Mouse (Mus musculus): ENCODE data around the gene Crhbp. TPM values are rescaled to one million over a fixed set of nuclear protein-coding genes. Genes with fewer than 3 reads are reported as not detected.

The Crhbp gene
- polyA plus RNA-seq, 1 experiment from 2014 or later, result 1.2 TPM

GRCm38 (mm10) chr13:95470970-95471369 lies 26.2 kb upstream of the Crhbp start:
- WGBS, result 59% methylated on average over 2 of the region's 2 CpGs
- Histone ChIP-seq H3K4me2 (ENCODE audit: low read depth) (no peak overlapping the region), H3K4me3 (ENCODE audit: low read depth, low read length) (no peak overlapping the region), H3K27me3 (ENCODE audit: control insufficient read depth, insufficient read depth, low read length) (no peaks in the 10 kb centered on the region), H3K9ac (ENCODE audit: low read length) (no peak overlapping the region), H3K4me1 (ENCODE audit: control insufficient read depth, insufficient read depth, low read length) (no peaks in the 10 kb centered on the region), H3K27ac (ENCODE audit: low read depth, low read length) (no peak overlapping the region), H3K36me3 (ENCODE audit: control insufficient read depth, insufficient read depth, low read length) (no peaks in the 10 kb centered on the region), H3K9me3 (ENCODE audit: control insufficient read depth, low read length) (no peaks in the 10 kb centered on the region)
- no peak for ATAC-seq (ENCODE audit: insufficient read depth, low FRiP score, low TSS enrichment)
- peak; percentile 17 for DNase-seq (ENCODE audit: low spot score)

GRCm38 (mm10) chr13:95451529-95451928 lies 6.8 kb upstream of the Crhbp start:
- no peaks in the 10 kb centered on the region for H3K9me3 ChIP-seq (ENCODE audit: control insufficient read depth, low read length)
- no peak overlapping the region for H3K4me3 ChIP-seq (ENCODE audit: low read depth, low read length)
- DNase-seq (ENCODE audit: low spot score) (no peak), ATAC-seq (ENCODE audit: insufficient read depth, low FRiP score, low TSS enrichment) (no peak)
- WGBS, result 70% methylated on average over 2 of the region's 2 CpGs
- no peak overlapping the region for H3K4me2 ChIP-seq (ENCODE audit: low read depth)
- no peak overlapping the region for H3K9ac ChIP-seq (ENCODE audit: low read length)
- no peaks in the 10 kb centered on the region for H3K36me3 ChIP-seq (ENCODE audit: control insufficient read depth, insufficient read depth, low read length)
- no peak overlapping the region for H3K27ac ChIP-seq (ENCODE audit: low read depth, low read length)
- no peaks in the 10 kb centered on the region for H3K27me3 ChIP-seq (ENCODE audit: control insufficient read depth, insufficient read depth, low read length)
- no peaks in the 10 kb centered on the region for H3K4me1 ChIP-seq (ENCODE audit: control insufficient read depth, insufficient read depth, low read length)

GRCm38 (mm10) chr13:95450636-95451210 lies 6.0 kb upstream of the Crhbp start:
- no peak for DNase-seq (ENCODE audit: low spot score)
- H3K4me3 ChIP-seq (ENCODE audit: low read depth, low read length), result no peak overlapping the region
- no peak overlapping the region for H3K9ac ChIP-seq (ENCODE audit: low read length)
- no peak overlapping the region for H3K27ac ChIP-seq (ENCODE audit: low read depth, low read length)
- no peak overlapping the region for H3K4me2 ChIP-seq (ENCODE audit: low read depth)
- no peaks in the 10 kb centered on the region for H3K27me3 ChIP-seq (ENCODE audit: control insufficient read depth, insufficient read depth, low read length)
- WGBS, result 90% methylated on average over 9 of the region's 9 CpGs
- no peaks in the 10 kb centered on the region for H3K36me3 ChIP-seq (ENCODE audit: control insufficient read depth, insufficient read depth, low read length)
- no peak for ATAC-seq (ENCODE audit: insufficient read depth, low FRiP score, low TSS enrichment)
- H3K9me3 ChIP-seq (ENCODE audit: control insufficient read depth, low read length), result no peaks in the 10 kb centered on the region
- no peaks in the 10 kb centered on the region for H3K4me1 ChIP-seq (ENCODE audit: control insufficient read depth, insufficient read depth, low read length)

GRCm38 (mm10) chr13:95449730-95450129 lies 5.0 kb upstream of the Crhbp start:
- H3K27me3 ChIP-seq (ENCODE audit: control insufficient read depth, insufficient read depth, low read length), result peaks cover 7% of the 10 kb centered on the region
- no peaks in the 10 kb centered on the region for H3K9me3 ChIP-seq (ENCODE audit: control insufficient read depth, low read length)
- H3K9ac ChIP-seq (ENCODE audit: low read length), result no peak overlapping the region
- no peak for ATAC-seq (ENCODE audit: insufficient read depth, low FRiP score, low TSS enrichment)
- no peak overlapping the region for H3K4me3 ChIP-seq (ENCODE audit: low read depth, low read length)
- H3K4me2 ChIP-seq (ENCODE audit: low read depth), result no peak overlapping the region
- H3K4me1 ChIP-seq (ENCODE audit: control insufficient read depth, insufficient read depth, low read length), result no peaks in the 10 kb centered on the region
- 82% methylated on average over 3 of the region's 3 CpGs for WGBS
- H3K36me3 ChIP-seq (ENCODE audit: control insufficient read depth, insufficient read depth, low read length), result no peaks in the 10 kb centered on the region
- DNase-seq (ENCODE audit: low spot score), result no peak
- H3K27ac ChIP-seq (ENCODE audit: low read depth, low read length), result no peak overlapping the region

- Histone ChIP-seq H3K9me3 (ENCODE audit: control insufficient read depth, low read length) (no peaks in the 10 kb centered on the region), H3K4me2 (ENCODE audit: low read depth) (peak overlapping the region; percentile 84), H3K27ac (ENCODE audit: low read depth, low read length) (no peak overlapping the region), H3K4me3 (ENCODE audit: low read depth, low read length) (peak overlapping the region; percentile 43; the same call in 1 of the 2 replicates), H3K9ac (ENCODE audit: low read length) (no peak overlapping the region; the same call in 1 of the 2 replicates), H3K4me1 (ENCODE audit: control insufficient read depth, insufficient read depth, low read length) (peaks cover 3% of the 10 kb centered on the region; the same call in 1 of the 2 replicates), H3K27me3 (ENCODE audit: control insufficient read depth, insufficient read depth, low read length) (peaks cover 31% of the 10 kb centered on the region), H3K36me3 (ENCODE audit: control insufficient read depth, insufficient read depth, low read length) (no peaks in the 10 kb centered on the region)
- WGBS, result 10% methylated on average over 7 of the region's 7 CpGs
- DNase-seq (ENCODE audit: low spot score) (no peak), ATAC-seq (ENCODE audit: insufficient read depth, low FRiP score, low TSS enrichment) (no peak)
Measured at GRCm38 (mm10) chr13:95444291-95444690, 433 bp downstream of the Crhbp start.

GRCm38 (mm10) chr13:95443376-95444233 lies 1.1 kb downstream of the Crhbp start:
- Histone ChIP-seq H3K27ac (ENCODE audit: low read depth, low read length) (no peak overlapping the region), H3K27me3 (ENCODE audit: control insufficient read depth, insufficient read depth, low read length) (peaks cover 31% of the 10 kb centered on the region), H3K4me2 (ENCODE audit: low read depth) (peak overlapping the region; percentile 84), H3K4me1 (ENCODE audit: control insufficient read depth, insufficient read depth, low read length) (peaks cover 3% of the 10 kb centered on the region; the same call in 1 of the 2 replicates), H3K4me3 (ENCODE audit: low read depth, low read length) (peak overlapping the region; percentile 43), H3K9ac (ENCODE audit: low read length) (peak overlapping the region; percentile 47), H3K36me3 (ENCODE audit: control insufficient read depth, insufficient read depth, low read length) (no peaks in the 10 kb centered on the region), H3K9me3 (ENCODE audit: control insufficient read depth, low read length) (no peaks in the 10 kb centered on the region)
- ATAC-seq (ENCODE audit: insufficient read depth, low FRiP score, low TSS enrichment), result no peak
- peak; percentile 70 for DNase-seq (ENCODE audit: low spot score)
- 2% methylated on average over 44 of the region's 46 CpGs for WGBS

GRCm38 (mm10) chr13:95442901-95443300 lies 1.8 kb downstream of the Crhbp start:
- Histone ChIP-seq H3K4me3 (ENCODE audit: low read depth, low read length) (no peak overlapping the region), H3K9me3 (ENCODE audit: control insufficient read depth, low read length) (no peaks in the 10 kb centered on the region), H3K27ac (ENCODE audit: low read depth, low read length) (no peak overlapping the region), H3K4me1 (ENCODE audit: control insufficient read depth, insufficient read depth, low read length) (peaks cover 3% of the 10 kb centered on the region; the same call in 1 of the 2 replicates), H3K9ac (ENCODE audit: low read length) (no peak overlapping the region), H3K36me3 (ENCODE audit: control insufficient read depth, insufficient read depth, low read length) (no peaks in the 10 kb centered on the region), H3K27me3 (ENCODE audit: control insufficient read depth, insufficient read depth, low read length) (peaks cover 31% of the 10 kb centered on the region), H3K4me2 (ENCODE audit: low read depth) (no peak overlapping the region; the same call in 1 of the 2 replicates)
- DNase-seq (ENCODE audit: low spot score) (no peak), ATAC-seq (ENCODE audit: insufficient read depth, low FRiP score, low TSS enrichment) (no peak)
- 27% methylated on average over 4 of the region's 4 CpGs for WGBS

GRCm38 (mm10) chr13:95439569-95439968 lies 5.2 kb downstream of the Crhbp start:
- Histone ChIP-seq H3K27ac (ENCODE audit: low read depth, low read length) (no peak overlapping the region), H3K9me3 (ENCODE audit: control insufficient read depth, low read length) (no peaks in the 10 kb centered on the region), H3K4me2 (ENCODE audit: low read depth) (no peak overlapping the region), H3K4me3 (ENCODE audit: low read depth, low read length) (no peak overlapping the region), H3K4me1 (ENCODE audit: control insufficient read depth, insufficient read depth, low read length) (peaks cover 3% of the 10 kb centered on the region; the same call in 1 of the 2 replicates), H3K9ac (ENCODE audit: low read length) (no peak overlapping the region), H3K27me3 (ENCODE audit: control insufficient read depth, insufficient read depth, low read length) (peaks cover 22% of the 10 kb centered on the region), H3K36me3 (ENCODE audit: control insufficient read depth, insufficient read depth, low read length) (no peaks in the 10 kb centered on the region)
- ATAC-seq (ENCODE audit: insufficient read depth, low FRiP score, low TSS enrichment) (no peak), DNase-seq (ENCODE audit: low spot score) (no peak)
- 85% methylated on average over 5 of the region's 5 CpGs for WGBS
